Mouse (Mus musculus): Measurements from ENCODE around the gene Rabgef1. TPM values are rescaled to one million over a fixed set of nuclear protein-coding genes. Genes with fewer than 3 reads are reported as not detected.

The Rabgef1 gene
- total and polyA plus RNA-seq, 3 experiments, result 20.1 to 34.4 (median 26.4) TPM

DNA sequence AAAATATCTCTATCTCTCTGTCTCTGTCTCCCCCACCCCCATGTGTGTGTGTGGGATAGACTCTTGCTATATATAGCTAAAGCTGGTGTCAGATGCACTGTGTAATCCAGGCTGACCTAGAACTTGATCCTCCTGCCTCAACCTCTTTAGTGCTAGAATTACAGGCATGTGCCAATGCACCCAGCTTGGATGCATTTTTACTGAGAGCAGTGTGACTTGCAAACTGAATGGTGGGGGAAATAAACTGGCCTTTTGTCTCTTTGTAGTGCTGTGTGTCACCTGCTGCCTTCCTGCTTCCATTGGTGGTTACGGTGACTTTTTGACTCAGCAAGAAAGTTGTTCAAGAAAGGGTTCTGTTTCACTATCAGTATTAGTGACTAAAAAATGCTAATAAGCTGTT, 24.7 kb downstream of the Rabgef1 start:
- H3K36me3 ChIP-seq (replicated peaks in 1 of 2; ENCODE audit: control insufficient read depth in 1 of 2, insufficient read depth in 1 of 2, low read length in 1 of 2), result peaks cover 51 to 83% of the 10 kb centered on the region in 2 experiments
- peaks cover 6% of the 10 kb centered on the region for H3K79me2 ChIP-seq (replicated peaks; ENCODE audit: control insufficient read depth, extremely low read depth, insufficient read depth, poor library complexity, severe bottlenecking)
- no peaks in the 10 kb centered on the region for H3K9me3 ChIP-seq (replicated peaks; ENCODE audit: low read length)
- H3K27ac ChIP-seq (ENCODE audit: insufficient read depth, low read depth), result peak overlapping the region; percentile 58
- H3K27me3 ChIP-seq (replicated peaks), result no peaks in the 10 kb centered on the region
- dilution Hi-C loops (cut with MboI; ENCODE audit: extremely low pct_ligation_motif_present, extremely low pct_unique_long_range_greater_than_20kb, low sequenced_read_pairs), result no loop called here
- peak overlapping the region; percentile 18 for H3K4me2 ChIP-seq (ENCODE audit: insufficient read depth, low read depth, poor library complexity, severe bottlenecking)
- peak; percentile 62; the same call in 1 of the 2 replicates for TF ChIP-seq MAFK (IDR thresholded peaks at IDR 0.05; ENCODE audit: insufficient replicate concordance, low read length)
- no peak for TF ChIP-seq RAD21 (IDR thresholded peaks at IDR 0.05; ENCODE audit: low read depth, low read length)
- TF ChIP-seq CHD1 (IDR thresholded peaks at IDR 0.05; ENCODE audit: low read depth, low read length), result no peak
- TF ChIP-seq ZKSCAN1 (IDR thresholded peaks at IDR 0.05; ENCODE audit: borderline replicate concordance, low read depth, low read length), result no peak
- TF ChIP-seq POLR2A (IDR thresholded peaks at IDR 0.05; ENCODE audit: low read depth, low read length), result no peak
- peak; percentile 86 for TF ChIP-seq MEF2A (IDR thresholded peaks at IDR 0.05; ENCODE audit: borderline replicate concordance, low read depth, low read length)
- TF ChIP-seq SMC3 (IDR thresholded peaks at IDR 0.05; ENCODE audit: low read depth, low read length), result no peak
- TF ChIP-seq HCFC1 (IDR thresholded peaks at IDR 0.05; ENCODE audit: low read depth, low read length), result no peak
- peak; percentile 63 for TF ChIP-seq TCF12 (IDR thresholded peaks at IDR 0.05; ENCODE audit: low read depth, low read length)
- 0 out of 2 replicates have a peak, but pooled peaks have one; percentile 71 for TF ChIP-seq MYC (IDR thresholded peaks at IDR 0.05; ENCODE audit: low read depth, low read length)
- TF ChIP-seq PAX5 (IDR thresholded peaks at IDR 0.05; ENCODE audit: low read length), result no peak
- TF ChIP-seq MAX (IDR thresholded peaks at IDR 0.05; ENCODE audit: low read length), result no peak
- no peak for TF ChIP-seq SIN3A (IDR thresholded peaks at IDR 0.05; ENCODE audit: low read length)
- TF ChIP-seq ZC3H11A (IDR thresholded peaks at IDR 0.05; ENCODE audit: low read depth, low read length), result no peak
- TF ChIP-seq ELF1 (IDR thresholded peaks at IDR 0.05; ENCODE audit: low read depth, low read length), result no peak
- no peak for TF ChIP-seq USF2 (conservative IDR thresholded peaks at IDR 0.05; ENCODE audit: low read depth, low read length)
- peak; percentile 94 for TF ChIP-seq BHLHE40 (IDR thresholded peaks at IDR 0.05; ENCODE audit: low read depth, low read length)
- TF ChIP-seq E2F4 (IDR thresholded peaks at IDR 0.05; ENCODE audit: insufficient replicate concordance, low read depth, low read length), result no peak
- TF ChIP-seq NRF1 (IDR thresholded peaks at IDR 0.05; ENCODE audit: low read depth, low read length), result no peak
- TF ChIP-seq ZMIZ1 (IDR thresholded peaks at IDR 0.05; ENCODE audit: low read depth, low read length), result no peak
- TF ChIP-seq EP300 (IDR thresholded peaks at IDR 0.05; ENCODE audit: low read length), result peak; percentile 86
- TF ChIP-seq JUN (IDR thresholded peaks at IDR 0.05; ENCODE audit: insufficient read depth, low read depth, low read length), result peak; percentile 75
- TF ChIP-seq TBP (conservative IDR thresholded peaks at IDR 0.05; ENCODE audit: low read depth, low read length), result 0 out of 2 replicates have a peak, but pooled peaks have one; percentile 53
- peak; percentile 90 for TF ChIP-seq JUND (conservative IDR thresholded peaks at IDR 0.05; ENCODE audit: low read depth, low read length)
- no peak for TF ChIP-seq UBTF (IDR thresholded peaks at IDR 0.05; ENCODE audit: low read depth, low read length)
- no peak for TF ChIP-seq NELFE (IDR thresholded peaks at IDR 0.05; ENCODE audit: low read depth, low read length)
- TF ChIP-seq KAT2A (IDR thresholded peaks at IDR 0.05; ENCODE audit: insufficient replicate concordance, low read length), result no peak
- TF ChIP-seq MAZ (IDR thresholded peaks at IDR 0.05; ENCODE audit: low read depth, low read length), result no peak
- TF ChIP-seq ETS1 (conservative IDR thresholded peaks at IDR 0.05; ENCODE audit: low read depth, low read length), result peak; percentile 83
- TF ChIP-seq RCOR1 (conservative IDR thresholded peaks at IDR 0.05; ENCODE audit: low read depth, low read length), result no peak
- no peak for TF ChIP-seq USF1 (IDR thresholded peaks at IDR 0.05; ENCODE audit: low read depth, low read length)
- TF ChIP-seq GABPA (IDR thresholded peaks at IDR 0.05; ENCODE audit: insufficient replicate concordance, low read depth, low read length), result no peak
- no peak for TF ChIP-seq CTCF (conservative IDR thresholded peaks at IDR 0.05 in 1 of 2, IDR thresholded peaks at IDR 0.05 in 1 of 2; ENCODE audit: low read depth in 2 of 2, low read length in 2 of 2)
- TF ChIP-seq IRF4 (IDR thresholded peaks at IDR 0.05; ENCODE audit: low read depth, low read length), result peak; percentile 95
- TF ChIP-seq ZNF384 (IDR thresholded peaks at IDR 0.05; ENCODE audit: low read depth, low read length), result no peak; the same call in 1 of the 2 replicates
- no peak; the same call in 1 of the 2 replicates for TF ChIP-seq CHD2 (IDR thresholded peaks at IDR 0.05; ENCODE audit: low read length)
- TF ChIP-seq MXI1 (IDR thresholded peaks at IDR 0.05; ENCODE audit: low read depth, low read length), result no peak
- no peak for TF ChIP-seq POLR2AphosphoS2 (IDR thresholded peaks at IDR 0.05; ENCODE audit: low read depth, low read length)
- H3K4me3 ChIP-seq (replicated peaks in 1 of 3; ENCODE audit: low read depth in 2 of 3, low read length in 2 of 3, poor library complexity in 1 of 3), result no peak overlapping the region
- 0 out of 2 replicates have a peak overlapping the region, but pooled peaks have one; percentile 35 for H3K9ac ChIP-seq (ENCODE audit: insufficient read depth, low read depth)
- peak; percentile 82 for DNase-seq (ENCODE audit: extremely low read depth)
- in situ Hi-C loops (cut with MboI; ENCODE audit: low pct_ligation_motif_present, low pct_unique_long_range_greater_than_20kb, low sequenced_read_pairs), result no loop called here
- peaks cover 16 to 49% of the 10 kb centered on the region in 2 experiments; a peak in 3 of 4 replicates for H3K4me1 ChIP-seq (ENCODE audit: control insufficient read depth in 1 of 2, insufficient read depth in 2 of 2)
